Mouse (Mus musculus): ENCODE measurements at regions not wholly inside any gene's neighbourhood (a gene's known extent, or its start where the extent isn't known, plus 50 kb on each side); places are given as distances from the start of the nearest gene placed in this dataset.

- no peak overlapping the region for H3K4me3 ChIP-seq
- ATAC-seq (ENCODE audit: insufficient number of reproducible peaks, insufficient read depth, low FRiP score, low TSS enrichment) = no peak
- H3K27me3 ChIP-seq = no peaks in the 10 kb centered on the region
Observed at GRCm38 (mm10) chr14:113112320-113112719, 202.1 kb upstream of the Tpm3-rs7 start.

GRCm38 (mm10) chr14:113138823-113139222 lies 175.6 kb upstream of the Tpm3-rs7 start:
- WGBS = 90% methylated on average over 2 of the region's 2 CpGs
- no peaks in the 10 kb centered on the region for H3K9me3 ChIP-seq
- no peak for ATAC-seq (ENCODE audit: insufficient number of reproducible peaks, insufficient read depth, low FRiP score, low TSS enrichment)
- H3K4me3 ChIP-seq = no peak overlapping the region
- H3K27ac ChIP-seq = no peak overlapping the region
- no peaks in the 10 kb centered on the region for H3K4me1 ChIP-seq
- H3K4me2 ChIP-seq (replicated peaks) = no peak overlapping the region
- no peaks in the 10 kb centered on the region for H3K27me3 ChIP-seq
- H3K36me3 ChIP-seq = no peaks in the 10 kb centered on the region
- H3K9ac ChIP-seq = no peak overlapping the region

More at GRCm38 (mm10) chr14:113112320-113112719, 202.1 kb upstream of the Tpm3-rs7 start:
- no peaks in the 10 kb centered on the region for H3K36me3 ChIP-seq
- WGBS = 94% methylated on average over 1 of the region's 1 CpGs
- no peak overlapping the region for H3K4me2 ChIP-seq (replicated peaks)
- no peaks in the 10 kb centered on the region for H3K9me3 ChIP-seq
- H3K4me1 ChIP-seq = no peaks in the 10 kb centered on the region
- no peak overlapping the region for H3K9ac ChIP-seq
- H3K27ac ChIP-seq = no peak overlapping the region

DNA sequence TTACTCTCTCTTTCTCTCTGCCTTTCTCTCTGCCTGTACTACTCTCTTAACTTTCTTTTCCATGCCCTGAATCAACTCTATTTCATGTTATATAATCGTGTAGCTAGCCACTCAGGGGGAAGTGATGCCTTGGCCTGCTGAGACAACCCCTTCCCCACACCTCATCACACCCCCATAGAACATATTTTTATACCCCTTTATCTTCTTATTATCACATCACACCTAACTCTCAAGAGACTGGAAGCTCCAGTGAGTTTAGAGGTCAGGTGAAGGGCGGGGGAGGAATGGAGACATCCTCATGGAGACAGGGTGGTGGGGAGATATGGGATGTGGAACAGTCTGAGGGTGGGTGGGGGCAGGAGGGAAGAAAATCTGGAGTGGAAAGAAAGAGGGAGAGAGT lies 145.8 kb upstream of the Tpm3-rs7 start:
- 90% methylated on average over 2 of the region's 2 CpGs for WGBS
- ATAC-seq (ENCODE audit: insufficient number of reproducible peaks, insufficient read depth, low FRiP score, low TSS enrichment) = no peak
- no peaks in the 10 kb centered on the region for H3K36me3 ChIP-seq
- H3K9me3 ChIP-seq = no peaks in the 10 kb centered on the region
- H3K4me3 ChIP-seq = no peak overlapping the region
- H3K27me3 ChIP-seq = no peaks in the 10 kb centered on the region
- no peak overlapping the region for H3K27ac ChIP-seq
- H3K4me2 ChIP-seq (replicated peaks) = no peak overlapping the region
- H3K9ac ChIP-seq = no peak overlapping the region
- no peaks in the 10 kb centered on the region for H3K4me1 ChIP-seq

DNA sequence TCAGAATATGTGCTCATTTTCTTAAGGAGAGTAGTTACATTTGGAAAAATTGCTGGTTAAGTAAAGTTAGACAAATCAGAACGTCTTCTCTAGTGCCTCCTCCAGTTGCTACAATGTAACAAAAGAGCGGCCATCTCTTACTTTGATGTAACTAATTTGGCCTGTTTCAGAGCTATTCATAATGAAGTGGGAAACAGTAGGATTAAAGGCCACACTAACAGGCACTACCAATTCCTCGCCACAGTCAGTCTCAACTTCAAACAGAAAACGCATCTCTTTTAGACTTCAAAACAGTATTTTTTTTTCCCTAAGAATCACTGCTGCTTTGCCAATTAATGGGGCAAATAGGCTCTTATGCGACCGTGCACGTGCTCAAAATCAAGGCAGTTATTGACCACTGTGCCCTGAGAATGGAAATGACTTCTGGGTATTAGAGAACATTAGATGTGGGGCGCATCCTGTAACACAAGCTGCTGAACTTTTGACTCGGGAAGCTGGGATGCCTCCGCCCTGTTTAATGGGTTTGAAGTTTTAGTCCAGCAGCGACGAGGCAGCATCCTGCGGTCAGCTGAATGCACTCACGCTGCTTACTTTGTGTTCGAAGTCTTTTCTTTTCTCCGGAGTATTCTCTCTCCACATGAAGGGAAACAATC lies 131.9 kb upstream of the Tpm3-rs7 start:
- 28% methylated on average over 16 of the region's 16 CpGs for WGBS
- Histone ChIP-seq H3K9ac (no peak overlapping the region), H3K4me3 (no peak overlapping the region), H3K4me2 (replicated peaks) (peak overlapping the region; percentile 8; the same call in 1 of the 2 replicates), H3K36me3 (no peaks in the 10 kb centered on the region), H3K4me1 (no peaks in the 10 kb centered on the region), H3K9me3 (no peaks in the 10 kb centered on the region), H3K27ac (no peak overlapping the region), H3K27me3 (no peaks in the 10 kb centered on the region)
- no peak for ATAC-seq (ENCODE audit: insufficient number of reproducible peaks, insufficient read depth, low FRiP score, low TSS enrichment)

DNA sequence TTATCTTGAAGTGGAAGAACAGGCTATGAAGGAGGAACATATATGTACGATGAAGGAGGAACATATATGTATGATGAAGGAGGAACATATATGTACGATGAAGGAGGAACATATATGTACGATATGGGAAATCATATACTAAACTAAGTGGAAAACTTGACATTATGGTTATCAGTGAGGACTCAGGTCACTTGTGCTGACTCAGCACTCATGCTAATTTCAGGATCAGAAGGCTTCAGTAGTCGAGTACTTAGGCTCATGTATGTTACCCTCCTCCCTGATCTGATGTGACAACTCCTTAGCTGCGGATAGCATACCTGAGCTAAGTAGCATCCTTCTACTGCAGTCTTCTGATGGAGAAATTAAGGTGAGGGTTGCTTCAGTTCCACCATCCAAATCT lies 102.4 kb upstream of the Tpm3-rs7 start:
- no peak overlapping the region for H3K4me2 ChIP-seq (replicated peaks)
- H3K27me3 ChIP-seq = no peaks in the 10 kb centered on the region
- WGBS = 85% methylated on average over 5 of the region's 5 CpGs
- no peaks in the 10 kb centered on the region for H3K36me3 ChIP-seq
- ATAC-seq (ENCODE audit: insufficient number of reproducible peaks, insufficient read depth, low FRiP score, low TSS enrichment) = no peak
- no peak overlapping the region for H3K4me3 ChIP-seq
- no peaks in the 10 kb centered on the region for H3K4me1 ChIP-seq
- H3K9ac ChIP-seq = no peak overlapping the region
- H3K27ac ChIP-seq = no peak overlapping the region
- H3K9me3 ChIP-seq = no peaks in the 10 kb centered on the region

Measured in embryonic facial prominence, embryonic 12.5 days (tissue).